Mouse (Mus musculus) hindbrain, embryonic 11.5 days (tissue): Measurements from ENCODE around the gene Acsbg2. TPM values are rescaled to one million over a fixed set of nuclear protein-coding genes. Genes with fewer than 3 reads are reported as not detected.

ENCODE experiments used
- ATAC-seq: fragments of 200-750 bp; cut with Nextera tagmentation; 2 replicates; pipeline ENCODE4 v1.8.0; 2017; ENCODE audit warnings: mild to moderate bottlenecking, moderate TSS enrichment, moderate library complexity; ENCODE audit not compliant: low FRiP score
- DNase-seq: peaks from one replicate; pipeline ENCODE4 v3.0.0-alpha.2; 2015; ENCODE audit warnings: low spot score
- H3K27ac ChIP-seq: fragments of 300-500 bp; sonication (generic); 2 replicates; pipeline ENCODE4 v1.5.1; 2014; ENCODE audit warnings: mild to moderate bottlenecking, low read depth, low read length
- H3K27me3 ChIP-seq: fragments of 300-500 bp; sonication (generic); 2 replicates; pipeline ENCODE4 v1.6.1; 2014; ENCODE audit warnings: mild to moderate bottlenecking, low read length, moderate library complexity, mixed read lengths; ENCODE audit not compliant: control insufficient read depth, insufficient read depth
- H3K36me3 ChIP-seq: fragments of 300-500 bp; sonication (generic); 2 replicates; pipeline ENCODE4 v1.6.1; 2014; ENCODE audit warnings: mild to moderate bottlenecking, low read length, moderate library complexity, mixed read lengths; ENCODE audit not compliant: control insufficient read depth, insufficient read depth
- H3K4me1 ChIP-seq: fragments of 300-500 bp; sonication (generic); replicated peaks from 2 replicates; pipeline ENCODE4 v1.6.1; 2014; ENCODE audit warnings: low read length, mixed read lengths; ENCODE audit not compliant: control insufficient read depth, insufficient read depth
- H3K4me2 ChIP-seq: fragments of 300-500 bp; sonication (generic); replicated peaks from 2 replicates; pipeline ENCODE4 v1.6.1; 2014; ENCODE audit warnings: mild to moderate bottlenecking, low read depth, low read length
- H3K4me3 ChIP-seq: fragments of 300-500 bp; sonication (generic); 2 replicates; pipeline ENCODE4 v1.5.1; 2014; ENCODE audit warnings: low read depth, low read length
- H3K9ac ChIP-seq: fragments of 300-500 bp; sonication (generic); 2 replicates; pipeline ENCODE4 v1.6.1; 2014; ENCODE audit warnings: low read depth, low read length
- H3K9me3 ChIP-seq: fragments of 300-500 bp; sonication (generic); 2 replicates; pipeline ENCODE4 v1.6.1; 2016; ENCODE audit warnings: low read length; ENCODE audit not compliant: control insufficient read depth
- WGBS: fragments of 180-500 bp; shearing (Covaris S2); extraction: QIAGEN DNeasy Blood & Tissue Kit; methylation state at CpG from one replicate; pipeline ENCODE4 v1.1.7; 2014; 5-methylcytosine and 5-hydroxymethylcytosine counted together
- polyA plus RNA-seq: library from polyadenylated mRNA; unstranded; fragments of >200 nt; fragmentation: Nextera tagmentation; extraction: Ambion mirVana; gene quantifications from 2 replicates; pipeline ENCODE4 v1.2.1, GENCODE M21; 2014

The Acsbg2 gene
- polyA plus RNA-seq, 1 experiment from 2014 or later, result not detected

DNA sequence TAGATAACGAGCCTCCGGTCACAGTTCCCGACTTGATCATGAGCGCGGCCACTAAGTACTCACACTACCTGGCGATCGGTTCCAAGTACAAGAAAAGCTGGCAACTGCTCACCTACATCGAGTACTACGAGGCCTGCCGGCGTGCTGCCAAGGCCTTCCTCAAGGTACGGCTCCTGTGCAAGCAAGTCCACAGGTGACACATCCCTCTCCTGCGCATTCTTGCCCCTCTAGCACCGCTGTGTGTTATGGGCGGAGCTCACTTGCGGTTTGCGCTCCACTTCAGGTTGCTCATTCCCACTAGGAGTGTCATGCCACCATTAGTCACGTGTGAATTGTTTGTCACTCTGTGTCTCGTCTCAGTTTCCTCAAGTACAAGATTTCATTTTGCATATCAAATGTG lies 3.2 kb upstream of the Acsbg2 start:
- Histone ChIP-seq H3K27ac (no peak overlapping the region), H3K4me2 (no peak overlapping the region), H3K4me1 (no peaks in the 10 kb centered on the region), H3K27me3 (no peaks in the 10 kb centered on the region), H3K9me3 (no peaks in the 10 kb centered on the region), H3K4me3 (no peak overlapping the region), H3K36me3 (no peaks in the 10 kb centered on the region), H3K9ac (no peak overlapping the region)
- ATAC-seq (no peak), DNase-seq (no peak)
- WGBS, result 89% methylated on average over 19 of the region's 19 CpGs

DNA sequence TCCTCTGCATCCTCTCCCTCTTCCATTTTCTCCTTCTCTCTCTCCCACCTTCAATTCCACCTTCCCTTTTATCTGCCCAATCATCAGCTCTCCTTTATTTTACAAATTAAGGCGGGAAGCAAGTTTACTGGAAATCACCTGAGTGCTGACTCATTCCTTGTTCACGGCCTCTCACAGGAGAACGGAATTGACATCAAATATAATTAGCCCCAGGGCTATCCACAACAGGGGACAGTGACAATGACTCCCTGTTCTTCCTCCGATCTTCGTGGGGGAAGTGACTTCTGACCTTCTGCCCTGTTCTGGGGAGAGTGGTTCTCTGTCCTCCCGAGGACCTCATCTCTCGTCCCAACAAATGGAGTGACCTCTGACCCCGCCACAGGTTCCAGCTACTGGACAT lies 2.7 kb upstream of the Acsbg2 start:
- ATAC-seq, result no peak
- Histone ChIP-seq H3K9me3 (no peaks in the 10 kb centered on the region), H3K9ac (no peak overlapping the region), H3K27ac (no peak overlapping the region), H3K4me3 (no peak overlapping the region), H3K4me2 (no peak overlapping the region), H3K36me3 (no peaks in the 10 kb centered on the region), H3K27me3 (no peaks in the 10 kb centered on the region), H3K4me1 (no peaks in the 10 kb centered on the region)
- no peak for DNase-seq
- 66% methylated on average over 8 of the region's 8 CpGs for WGBS

DNA sequence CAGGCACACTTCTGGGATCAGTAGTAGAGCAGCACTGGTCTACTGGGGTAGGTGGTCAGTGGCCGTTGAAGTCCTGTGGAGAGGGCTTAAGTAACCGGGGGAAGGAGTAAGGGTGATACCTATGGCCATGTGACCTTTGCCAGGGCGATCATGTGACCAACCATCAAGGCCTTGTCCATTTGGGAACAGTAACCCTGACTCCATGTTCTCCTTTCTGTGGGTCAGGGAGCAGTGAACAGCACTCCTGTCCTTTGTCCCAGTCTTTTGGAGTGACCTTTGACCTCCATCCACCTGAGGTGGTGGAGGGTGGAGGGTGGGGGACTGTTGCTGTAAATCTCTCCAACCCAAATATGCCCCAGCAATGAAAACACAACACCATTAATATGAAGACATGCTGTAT lies 2.2 kb upstream of the Acsbg2 start:
- no peak overlapping the region for H3K4me3 ChIP-seq
- no peaks in the 10 kb centered on the region for H3K9me3 ChIP-seq
- 86% methylated on average over 3 of the region's 3 CpGs for WGBS
- no peaks in the 10 kb centered on the region for H3K4me1 ChIP-seq
- ATAC-seq (no peak), DNase-seq (no peak)
- no peaks in the 10 kb centered on the region for H3K27me3 ChIP-seq
- H3K36me3 ChIP-seq, result no peaks in the 10 kb centered on the region
- H3K27ac ChIP-seq, result no peak overlapping the region
- H3K4me2 ChIP-seq, result no peak overlapping the region
- H3K9ac ChIP-seq, result no peak overlapping the region

DNA sequence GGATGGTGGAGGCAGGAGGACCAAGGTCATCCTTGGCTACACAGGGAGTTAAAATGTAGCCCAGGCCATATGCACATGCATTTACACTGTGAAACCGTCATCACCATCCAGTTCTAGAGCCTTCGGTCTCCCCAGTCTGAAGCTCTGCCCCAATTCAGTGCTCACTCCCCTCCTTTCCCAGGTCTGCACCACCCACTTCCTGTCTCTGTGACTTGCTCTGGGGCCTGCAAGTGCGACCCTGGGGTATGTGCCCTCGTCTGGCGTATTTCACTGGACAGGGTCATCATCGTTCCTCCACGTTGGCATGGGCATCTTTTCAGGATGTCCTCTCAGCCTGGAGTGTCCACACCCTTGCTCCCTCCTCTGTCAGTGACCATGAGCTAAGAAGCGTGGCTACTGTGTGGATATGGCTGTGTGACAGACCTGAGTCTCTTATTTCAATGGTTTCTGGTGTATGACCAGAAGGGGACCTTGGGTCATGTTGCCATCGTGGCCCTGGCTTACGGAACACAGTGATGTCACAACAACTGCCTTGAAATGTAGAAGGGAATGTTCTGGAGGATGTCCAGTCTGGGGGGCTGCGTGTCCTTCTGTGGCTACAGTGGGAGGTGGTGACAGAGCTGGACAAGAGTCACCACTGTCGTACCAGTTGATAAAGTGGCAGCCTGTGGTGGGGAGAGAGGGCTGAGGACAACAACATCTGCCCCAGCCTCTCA lies 847 bp upstream of the Acsbg2 start, which contains the start of gene 1700061G19Rik:
TSS of gene 1700061G19Rik (plus strand) at position 542 of the 716 bp plus-strand sequence.
- Histone ChIP-seq H3K4me1 (no peaks in the 10 kb centered on the region), H3K27ac (no peak within 1 kb of the TSS), H3K4me3 (no peak within 1 kb of the TSS), H3K9ac (no peak within 1 kb of the TSS), H3K4me2 (no peak within 1 kb of the TSS), H3K36me3 (no peaks in the 10 kb centered on the region), H3K27me3 (no peaks in the 10 kb centered on the region), H3K9me3 (no peaks in the 10 kb centered on the region)
- DNase-seq (no peak), ATAC-seq (no peak)
- WGBS, result 88% methylated on average over 12 of the region's 12 CpGs

DNA sequence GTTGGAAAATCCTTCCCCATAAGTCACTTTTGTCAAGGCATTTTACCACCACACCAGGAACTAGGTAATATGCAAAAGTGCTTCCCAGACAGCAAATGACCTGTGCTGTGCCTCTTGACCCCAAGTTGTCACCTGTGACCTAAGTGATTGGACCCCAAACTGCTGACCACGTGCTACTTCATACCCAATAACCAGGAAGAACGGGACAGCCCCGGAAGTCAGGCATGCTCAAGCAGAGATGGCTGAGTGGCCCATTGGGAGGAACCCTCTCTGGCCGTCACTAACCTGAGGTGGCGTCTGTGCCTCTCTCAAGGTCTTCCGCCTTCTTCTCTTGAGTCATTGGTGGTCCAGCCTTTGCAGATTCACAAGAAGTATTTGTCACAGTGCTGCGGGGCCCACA lies 1.7 kb downstream of the Acsbg2 start:
- Histone ChIP-seq H3K9me3 (no peaks in the 10 kb centered on the region), H3K4me2 (no peak overlapping the region), H3K4me3 (no peak overlapping the region), H3K4me1 (no peaks in the 10 kb centered on the region), H3K36me3 (no peaks in the 10 kb centered on the region), H3K9ac (no peak overlapping the region), H3K27me3 (no peaks in the 10 kb centered on the region), H3K27ac (no peak overlapping the region)
- ATAC-seq (no peak), DNase-seq (no peak)
- 80% methylated on average over 7 of the region's 7 CpGs for WGBS

DNA sequence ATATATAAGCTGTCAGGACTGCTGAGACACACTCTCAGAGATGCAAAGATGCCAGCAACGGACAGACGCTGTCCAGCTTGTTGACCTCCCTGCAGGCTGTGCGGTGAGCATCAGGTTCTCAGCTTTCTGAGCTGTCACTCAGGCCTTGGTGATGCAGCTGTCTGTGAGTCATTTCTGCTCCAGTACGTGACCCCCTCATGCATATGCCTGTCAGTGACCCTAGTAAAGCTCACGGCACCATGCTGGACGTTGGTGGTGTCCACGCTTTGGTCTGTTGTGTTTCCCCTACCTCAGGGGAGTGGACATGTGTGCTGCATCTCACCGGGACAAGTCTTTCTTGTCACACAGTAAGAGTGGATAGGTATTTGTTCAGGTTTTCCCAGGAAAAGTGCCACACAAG lies 2.5 kb downstream of the Acsbg2 start:
- DNase-seq (no peak), ATAC-seq (no peak)
- H3K9me3 ChIP-seq, result no peaks in the 10 kb centered on the region
- no peak overlapping the region for H3K27ac ChIP-seq
- H3K4me2 ChIP-seq, result no peak overlapping the region
- no peaks in the 10 kb centered on the region for H3K36me3 ChIP-seq
- H3K27me3 ChIP-seq, result no peaks in the 10 kb centered on the region
- no peak overlapping the region for H3K4me3 ChIP-seq
- H3K9ac ChIP-seq, result no peak overlapping the region
- no peaks in the 10 kb centered on the region for H3K4me1 ChIP-seq
- 71% methylated on average over 8 of the region's 8 CpGs for WGBS

DNA sequence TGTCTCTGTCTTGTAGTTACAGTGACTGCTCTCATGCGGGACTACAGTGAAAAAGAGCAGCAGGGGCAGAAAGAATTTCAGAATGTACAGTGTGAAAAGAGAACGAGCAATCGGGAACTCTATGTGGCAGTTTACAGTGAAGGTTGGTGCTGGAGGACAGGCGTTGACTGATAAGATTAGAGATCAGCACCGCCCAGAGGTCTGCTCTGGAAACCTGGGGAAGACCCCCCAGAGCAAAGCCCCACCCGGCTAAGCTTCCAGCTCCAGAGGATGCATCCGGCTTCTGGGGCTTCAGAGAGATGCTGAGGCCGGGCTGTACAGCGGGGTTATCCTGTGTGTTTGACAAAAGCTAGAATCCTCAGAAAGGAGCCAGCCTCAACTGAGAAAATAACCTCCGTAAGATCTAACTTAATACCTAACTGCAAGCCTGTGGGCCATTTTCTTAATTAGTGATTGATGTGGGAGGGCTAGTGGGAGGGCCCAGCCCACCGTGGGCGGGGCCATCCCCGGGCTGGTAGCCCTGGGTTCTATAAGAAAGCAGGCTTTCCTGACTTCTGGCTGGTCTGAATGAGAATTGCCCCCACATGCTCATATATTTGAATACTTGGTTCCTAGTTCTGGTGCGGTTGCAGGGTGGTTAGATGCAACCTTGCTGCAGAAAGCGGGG lies 3.8 kb downstream of the Acsbg2 start:
- Histone ChIP-seq H3K4me3 (no peak overlapping the region), H3K4me1 (no peaks in the 10 kb centered on the region), H3K9me3 (no peaks in the 10 kb centered on the region), H3K4me2 (no peak overlapping the region), H3K27ac (no peak overlapping the region), H3K27me3 (no peaks in the 10 kb centered on the region), H3K36me3 (no peaks in the 10 kb centered on the region), H3K9ac (no peak overlapping the region)
- ATAC-seq, result no peak
- DNase-seq, result no peak
- WGBS, result 69% methylated on average over 15 of the region's 15 CpGs

DNA sequence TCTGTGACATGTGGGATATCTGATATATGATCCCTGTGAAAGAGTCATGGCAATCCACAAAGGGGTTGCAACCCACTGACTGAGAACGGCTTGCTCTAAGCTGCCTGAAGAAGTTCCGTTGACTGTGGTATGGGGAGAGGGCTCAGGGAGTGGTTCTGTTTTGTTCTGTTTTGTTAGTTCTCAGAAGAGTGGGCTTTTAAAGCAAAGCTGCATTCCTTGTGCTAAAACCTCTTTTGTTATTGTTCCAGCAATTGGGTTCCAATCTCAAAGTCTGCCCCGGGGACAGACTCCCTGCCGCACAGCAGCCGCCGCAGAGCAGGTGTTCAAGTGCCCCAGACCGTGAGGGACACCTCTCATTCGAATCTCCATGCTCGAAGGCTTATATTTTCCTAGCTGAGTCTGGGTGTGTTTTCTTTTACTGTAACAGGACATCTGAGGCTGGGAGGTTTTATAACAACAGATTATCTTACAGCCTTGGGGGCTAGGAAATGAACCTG lies 4.7 kb downstream of the Acsbg2 start:
- 61% methylated on average over 9 of the region's 9 CpGs for WGBS

DNA sequence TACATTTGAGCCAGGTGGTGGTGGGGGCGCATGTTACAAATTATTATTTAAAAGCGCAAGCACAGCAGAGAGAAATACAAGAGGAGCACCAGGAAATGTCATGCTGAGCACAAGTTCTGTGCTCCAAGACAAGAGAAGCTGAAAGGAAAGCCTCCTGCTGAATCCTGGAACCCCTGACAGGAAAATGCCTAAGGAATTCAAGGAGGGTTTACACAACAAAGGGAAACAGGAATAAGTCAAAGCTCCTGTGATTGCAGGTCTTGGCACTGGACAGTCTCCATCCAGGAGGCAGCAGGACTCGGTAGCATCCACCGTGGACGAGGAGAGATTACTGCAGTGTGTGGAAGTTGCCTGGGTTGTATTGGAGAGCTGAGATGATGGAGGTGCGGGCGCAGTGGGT lies 8.2 kb downstream of the Acsbg2 start:
- 78% methylated on average over 7 of the region's 7 CpGs for WGBS
- ATAC-seq, result no peak
- H3K27me3 ChIP-seq, result no peaks in the 10 kb centered on the region
- H3K9me3 ChIP-seq, result no peaks in the 10 kb centered on the region
- no peaks in the 10 kb centered on the region for H3K36me3 ChIP-seq
- H3K4me3 ChIP-seq, result no peak overlapping the region
- DNase-seq, result no peak
- no peak overlapping the region for H3K9ac ChIP-seq
- H3K27ac ChIP-seq, result no peak overlapping the region
- no peaks in the 10 kb centered on the region for H3K4me1 ChIP-seq
- no peak overlapping the region for H3K4me2 ChIP-seq

More for the DNA sequence above, 4.7 kb downstream of the Acsbg2 start:
- H3K9ac ChIP-seq, result no peak overlapping the region
- no peak overlapping the region for H3K4me3 ChIP-seq
- H3K27me3 ChIP-seq, result no peaks in the 10 kb centered on the region
- ATAC-seq, result no peak
- H3K27ac ChIP-seq, result no peak overlapping the region
- H3K4me1 ChIP-seq, result no peaks in the 10 kb centered on the region
- no peak for DNase-seq
- H3K36me3 ChIP-seq, result no peaks in the 10 kb centered on the region
- no peaks in the 10 kb centered on the region for H3K9me3 ChIP-seq
- no peak overlapping the region for H3K4me2 ChIP-seq
